In genomic region chr4:132033183-132033582, GRCm38 (mm10) we compare ENCODE assay signal across 11 mouse cellular contexts. TPM values are rescaled to one million over a fixed set of nuclear protein-coding genes. Genes with fewer than 3 reads are reported as not detected.
DNase-seq lines count a peak whose midpoint lies in the region; ATAC-seq and TF ChIP-seq lines count a peak whose summit lies in the region.
"Had no signal": no experiment of that assay in that cellular context is flagged by ENCODE, and none has a peak within 500 bp of the region (broad histone marks: within the 10 kb centered on the region; RNA-seq: fewer than 3 reads in every experiment).

No protein-coding gene starts in this region.

- no peak overlapping the region for H3K4me3 ChIP-seq in gastrocnemius, adult 2 months
- H3K4me3 ChIP-seq in MEL (ENCODE audit: control insufficient read depth in 1 of 2, insufficient read depth in 1 of 2, low read depth in 2 of 2, low read length in 2 of 2) = no peak overlapping the region
- H3K4me3 ChIP-seq in liver, embryonic 16.5 days (ENCODE audit: low read depth, low read length) = no peak overlapping the region
- H3K4me3 ChIP-seq: midbrain, embryonic 15.5 days had no signal

- no peak for TF ChIP-seq EP300 in MEL (IDR thresholded peaks at IDR 0.05; ENCODE audit: low read depth in 1 of 2, low read length in 2 of 2)

- no peak for DNase-seq in gastrocnemius, adult 2 months
- DNase-seq in gastrocnemius, adult 8-10 months (ENCODE audit: low spot score in 2 of 2) = no peak
- DNase-seq in lung, postnatal 14 days = peak; percentile 24
- no peak for DNase-seq in lung, postnatal 10 days
- peak; percentile 26 for DNase-seq in MEL (ENCODE audit: low read depth, low spot score)
- DNase-seq in gastrocnemius, postnatal 10 days = no peak
- no peak for DNase-seq in testis, postnatal 10 days (ENCODE audit: low spot score)
- DNase-seq: heart, adult 11 months had no signal

- intact Hi-C loops in gastrocnemius, adult 2 months (cut with DNase I) = no loop called here

- H3K27ac ChIP-seq in gastrocnemius, adult 2 months = no peak overlapping the region
- H3K27ac ChIP-seq in MEL (ENCODE audit: control insufficient read depth, low read depth, low read length) = no peak overlapping the region
- peak overlapping the region; percentile 60; the same call in 1 of the 2 replicates for H3K27ac ChIP-seq in liver, embryonic 16.5 days (ENCODE audit: low read length)
- H3K27ac ChIP-seq: midbrain, embryonic 15.5 days had no signal

- no peak overlapping the region for H3K9ac ChIP-seq in MEL (ENCODE audit: control insufficient read depth, low read depth, low read length, poor library complexity, severe bottlenecking)
- H3K9ac ChIP-seq in liver, embryonic 16.5 days (ENCODE audit: low read depth, low read length) = no peak overlapping the region
- H3K9ac ChIP-seq: midbrain, embryonic 15.5 days had no signal

- TF ChIP-seq RAD21 in MEL (IDR thresholded peaks at IDR 0.05; ENCODE audit: low read depth, low read length) = peak; percentile 32

- peak; percentile 63 for TF ChIP-seq CTCF in gastrocnemius, adult 2 months (IDR thresholded peaks at IDR 0.05)
- peak; percentile 18 to 45 (median 30); a peak in 4 of 6 replicates for TF ChIP-seq CTCF in MEL (IDR thresholded peaks at IDR 0.05 in 2 of 3, conservative IDR thresholded peaks at IDR 0.05 in 1 of 3; ENCODE audit: control insufficient read depth in 1 of 3, insufficient read depth in 1 of 3, low read depth in 2 of 3, low read length in 3 of 3, poor library complexity in 1 of 3, severe bottlenecking in 1 of 3)

- H3K79me2 ChIP-seq in MEL (ENCODE audit: control insufficient read depth, insufficient read depth, low read length, poor library complexity) = peaks cover 23% of the 10 kb centered on the region

- H3K4me1 ChIP-seq in MEL (ENCODE audit: control insufficient read depth in 1 of 2, insufficient read depth in 2 of 2, low read length in 2 of 2) = peaks cover 8 to 14% of the 10 kb centered on the region in 2 experiments
- peaks cover 52% of the 10 kb centered on the region for H3K4me1 ChIP-seq in liver, embryonic 16.5 days (ENCODE audit: control insufficient read depth, low read depth, low read length)

- no peak overlapping the region for H3K4me2 ChIP-seq in liver, embryonic 16.5 days (ENCODE audit: low read depth, low read length)
- H3K4me2 ChIP-seq: midbrain, embryonic 15.5 days had no signal

- no peaks in the 10 kb centered on the region for H3K27me3 ChIP-seq in MEL (ENCODE audit: control insufficient read depth in 1 of 2, insufficient read depth in 2 of 2, low read length in 2 of 2)
- no peaks in the 10 kb centered on the region for H3K27me3 ChIP-seq in liver, embryonic 16.5 days (ENCODE audit: control insufficient read depth, insufficient read depth, low read depth, low read length)
- H3K27me3 ChIP-seq: midbrain, embryonic 15.5 days had no signal

- ATAC-seq in liver, embryonic 16.5 days (ENCODE audit: low read depth) = no peak
- ATAC-seq: midbrain, embryonic 15.5 days had no signal

- TF ChIP-seq POLR2A in MEL (IDR thresholded peaks at IDR 0.05; ENCODE audit: control insufficient read depth in 1 of 2, insufficient read depth in 1 of 2, low read depth in 1 of 2, low read length in 2 of 2, poor library complexity in 1 of 2) = no peak

- WGBS in liver, embryonic 16.5 days (ENCODE audit: insufficient replicate concordance) = 73% methylated on average over 1 of the region's 1 CpGs

- H3K9me3 ChIP-seq in MEL (replicated peaks; ENCODE audit: insufficient read depth, low read length) = no peaks in the 10 kb centered on the region
- no peaks in the 10 kb centered on the region for H3K9me3 ChIP-seq in liver, embryonic 16.5 days (replicated peaks; ENCODE audit: control insufficient read depth, low read length)
- H3K9me3 ChIP-seq: midbrain, embryonic 15.5 days had no signal

- peaks cover 5 to 21% of the 10 kb centered on the region in 2 experiments for H3K36me3 ChIP-seq in MEL (ENCODE audit: control insufficient read depth in 1 of 2, insufficient read depth in 2 of 2, low read length in 2 of 2)
- H3K36me3 ChIP-seq in liver, embryonic 16.5 days (ENCODE audit: control insufficient read depth, insufficient read depth) = peaks cover 3% of the 10 kb centered on the region
- H3K36me3 ChIP-seq: midbrain, embryonic 15.5 days had no signal

TF ChIP-seq in MEL, 35 proteins besides CTCF, POLR2A, EP300 and RAD21:
- TF ChIP-seq KAT2A (conservative IDR thresholded peaks at IDR 0.05; ENCODE audit: low read depth, low read length) = no peak
- TF ChIP-seq ZC3H11A (IDR thresholded peaks at IDR 0.05; ENCODE audit: low read depth, low read length) = peak; percentile 28; the same call in 1 of the 2 replicates
- no peak for TF ChIP-seq BHLHE40 (IDR thresholded peaks at IDR 0.05; ENCODE audit: borderline replicate concordance, low read depth, low read length)
- peak; percentile 66; the same call in 1 of the 2 replicates for TF ChIP-seq ZNF384 (IDR thresholded peaks at IDR 0.05; ENCODE audit: low read depth, low read length)
- peak; percentile 48 for TF ChIP-seq SMC3 (IDR thresholded peaks at IDR 0.05; ENCODE audit: low read depth, low read length)

RNA-seq across cellular contexts. Expression of gene Gm10300, which starts 41.3 kb away (rescaled TPM):
- under 1 TPM in 1 of 2 experiments, not detected in 1; 0.08 TPM for total RNA-seq in gastrocnemius, adult 2 months (2021)
- under 1 TPM in 3 of 4 experiments, not detected in 1; 0.10 to 0.22 (median 0.11) TPM for total RNA-seq in gastrocnemius, adult 8-10 months (2022)
- 0.29 and 0.46 TPM in 2 replicates for total RNA-seq in MEL (2012; rRNA removed)
- under 1 TPM in 1 of 2 experiments, not detected in 1; 0.18 TPM for polyA plus RNA-seq in MEL (2012; ENCODE audit: insufficient read depth in 1 of 2, insufficient read length in 2 of 2, low read depth in 1 of 2, low replicate concordance in 2 of 2, missing spikeins in 1 of 2)
- 0.33 and 0.46 TPM in 2 replicates for polyA plus RNA-seq in liver, embryonic 16.5 days (2015; fragmentation: Nextera tagmentation; extraction: Ambion mirVana)
- under 1 TPM in 1 of 2 experiments, not detected in 1; 0.18 TPM for total RNA-seq in gastrocnemius, postnatal 10 days (2021)
- total RNA-seq: layer of hippocampus, postnatal 25 days had no signal
- polyA plus RNA-seq: midbrain, embryonic 15.5 days had no signal

RNA-seq across cellular contexts. Expression of gene Epb41, which starts 41.9 kb away (rescaled TPM):
- total RNA-seq in gastrocnemius, adult 2 months (2021) = 100 to 1,000 TPM; 102 to 113 TPM
- total RNA-seq in gastrocnemius, adult 8-10 months (2022) = 100 to 1,000 TPM; 114 to 129 (median 121) TPM
- 36.5 and 41.9 TPM in 2 replicates for total RNA-seq in MEL (2012; rRNA removed)
- polyA plus RNA-seq in MEL (2012; ENCODE audit: insufficient read depth in 1 of 2, insufficient read length in 2 of 2, low read depth in 1 of 2, low replicate concordance in 2 of 2, missing spikeins in 1 of 2) = 100 to 1,000 TPM in 1 of 2 experiments, 10 to 100 TPM in 1; 44.3 to 115 TPM
- polyA plus RNA-seq in liver, embryonic 16.5 days (2015; fragmentation: Nextera tagmentation; extraction: Ambion mirVana) = 196 and 232 TPM in 2 replicates
- 10 to 100 TPM; 51.7 to 54.5 TPM for total RNA-seq in gastrocnemius, postnatal 10 days (2021)

Comparison
In these comparisons a context has a peak if more than half of its experiments do, and no peak if none do; other contexts are left out.
1. DNase-seq: peak in lung, postnatal 14 days (single experiment) and MEL (single experiment); none in gastrocnemius, adult 2 months (single experiment), gastrocnemius, adult 8-10 months (0 of 2), lung, postnatal 10 days (single experiment), gastrocnemius, postnatal 10 days (single experiment) and testis, postnatal 10 days (single experiment).